Mouse (Mus musculus): Measurements from ENCODE around the gene Dlx2. TPM values are rescaled to one million over a fixed set of nuclear protein-coding genes. Genes with fewer than 3 reads are reported as not detected.
A peak's percentile ranks its signal among the peaks of the same experiment; 100 is the strongest.

The Dlx2 gene
- polyA plus RNA-seq, 1 experiment from 2014 or later = 67.5 TPM

DNA sequence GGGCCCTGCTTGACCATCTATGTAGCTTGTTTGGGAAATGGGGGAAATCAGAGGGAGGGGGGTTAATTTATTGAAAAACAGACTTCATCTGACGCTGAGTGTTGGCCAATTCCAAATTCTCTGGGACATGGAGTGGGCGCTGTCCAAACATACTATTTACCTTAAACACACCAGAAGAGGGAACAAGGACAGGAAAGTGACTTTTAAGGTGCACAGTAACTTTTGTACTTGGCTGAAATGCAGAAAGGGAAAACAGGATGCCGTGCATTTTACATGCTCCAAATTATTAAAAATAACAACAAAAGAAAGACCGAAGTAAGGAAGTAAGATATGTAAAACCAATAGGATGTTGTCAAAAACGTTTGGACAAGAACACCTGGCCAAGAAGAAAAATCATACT lies 13.5 kb downstream of the Dlx2 start:
- H3K4me3 ChIP-seq = peak overlapping the region; percentile 55
- WGBS = 11% methylated on average over 5 of the region's 5 CpGs
- peaks cover 63% of the 10 kb centered on the region for H3K27me3 ChIP-seq
- H3K4me1 ChIP-seq = peaks cover 22% of the 10 kb centered on the region
- H3K27ac ChIP-seq (replicated peaks) = peak overlapping the region; percentile 96
- H3K4me2 ChIP-seq (replicated peaks) = peak overlapping the region; percentile 81
- H3K9me3 ChIP-seq = no peaks in the 10 kb centered on the region
- no peak for ATAC-seq (replicated peaks)
- no peaks in the 10 kb centered on the region for H3K36me3 ChIP-seq
- H3K9ac ChIP-seq (replicated peaks) = peak overlapping the region; percentile 69

DNA sequence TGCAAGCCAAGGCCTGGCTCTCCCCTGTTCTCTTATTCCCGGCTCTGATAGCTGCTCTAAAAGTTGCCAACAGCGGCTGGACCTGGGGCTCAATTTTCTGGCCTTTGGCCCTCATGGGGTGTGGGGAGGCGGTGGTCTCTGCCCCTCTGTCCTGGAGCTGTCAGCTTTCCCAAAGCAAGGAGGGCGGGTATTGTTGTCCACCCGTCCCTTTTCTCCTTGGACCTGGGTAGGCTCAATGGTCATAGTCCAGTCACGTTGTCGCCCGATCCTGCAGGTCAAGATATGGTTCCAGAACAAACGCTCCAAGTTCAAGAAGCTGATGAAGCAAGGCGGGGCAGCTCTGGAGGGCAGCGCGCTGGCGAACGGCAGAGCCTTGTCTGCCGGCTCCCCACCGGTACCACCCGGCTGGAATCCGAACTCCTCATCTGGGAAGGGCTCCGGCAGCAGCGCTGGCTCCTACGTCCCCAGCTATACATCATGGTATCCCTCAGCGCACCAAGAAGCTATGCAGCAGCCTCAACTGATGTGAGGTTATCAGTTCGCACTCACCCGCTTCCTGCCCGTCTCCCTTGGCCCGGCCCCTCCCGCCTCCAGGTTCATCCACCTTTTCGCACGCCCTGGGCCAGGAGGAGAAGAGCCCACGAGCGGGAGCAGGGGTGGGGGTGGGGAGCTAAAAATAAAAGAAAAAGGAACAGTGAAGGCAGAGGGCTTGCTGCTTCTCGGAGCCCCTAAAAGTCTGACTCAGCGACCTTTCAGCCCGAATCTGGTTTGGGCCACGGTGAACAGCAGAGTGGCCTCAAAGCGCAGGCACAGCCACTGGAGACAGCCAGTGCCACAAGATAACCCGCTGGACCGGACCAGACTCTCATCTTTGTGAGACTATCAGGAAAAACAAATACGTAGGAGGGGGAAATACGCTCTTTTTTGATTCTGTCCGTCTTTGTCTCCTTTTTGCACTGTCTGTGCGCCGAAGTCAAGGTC lies 14.3 kb downstream of the Dlx2 start:
- H3K27ac ChIP-seq (replicated peaks) = peak overlapping the region; percentile 96
- H3K9ac ChIP-seq (replicated peaks) = peak overlapping the region; percentile 69
- H3K4me3 ChIP-seq = peak overlapping the region; percentile 55
- no peaks in the 10 kb centered on the region for H3K9me3 ChIP-seq
- H3K4me2 ChIP-seq (replicated peaks) = peak overlapping the region; percentile 81
- no peaks in the 10 kb centered on the region for H3K36me3 ChIP-seq
- no peak for ATAC-seq (replicated peaks)
- H3K27me3 ChIP-seq = peaks cover 65% of the 10 kb centered on the region
- WGBS = 4% methylated on average over 43 of the region's 43 CpGs
- H3K4me1 ChIP-seq = peaks cover 25% of the 10 kb centered on the region

DNA sequence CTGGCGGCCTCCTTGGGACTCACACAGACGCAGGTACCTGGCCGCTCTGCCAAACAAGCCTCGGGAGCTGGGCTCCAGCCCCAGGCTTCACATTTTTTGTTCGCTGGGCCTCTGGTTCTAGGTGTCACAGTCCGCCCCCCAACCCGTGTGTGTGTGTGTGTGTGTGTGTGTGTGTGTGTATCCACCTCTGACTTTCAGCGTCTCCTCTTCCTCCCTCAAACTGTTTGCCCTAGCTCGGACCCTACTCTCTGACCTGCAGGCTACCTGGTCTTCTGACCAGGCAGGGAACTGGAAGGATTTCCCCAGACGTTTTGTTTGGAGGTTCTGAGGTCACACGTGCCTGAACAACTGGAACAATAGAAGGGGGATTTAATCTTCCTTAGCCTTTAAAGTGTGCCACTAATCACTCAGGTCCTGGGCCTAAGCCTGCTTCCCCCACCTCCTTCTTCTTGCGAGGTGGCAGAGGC lies 15.4 kb downstream of the Dlx2 start:
- H3K4me1 ChIP-seq = peaks cover 27% of the 10 kb centered on the region
- H3K9ac ChIP-seq (replicated peaks) = peak overlapping the region; percentile 69
- ATAC-seq (replicated peaks) = no peak
- H3K9me3 ChIP-seq = no peaks in the 10 kb centered on the region
- H3K27ac ChIP-seq (replicated peaks) = peak overlapping the region; percentile 96
- H3K4me3 ChIP-seq = peak overlapping the region; percentile 55
- 4% methylated on average over 12 of the region's 12 CpGs for WGBS
- peak overlapping the region; percentile 81 for H3K4me2 ChIP-seq (replicated peaks)
- H3K36me3 ChIP-seq = no peaks in the 10 kb centered on the region
- H3K27me3 ChIP-seq = peaks cover 69% of the 10 kb centered on the region

DNA sequence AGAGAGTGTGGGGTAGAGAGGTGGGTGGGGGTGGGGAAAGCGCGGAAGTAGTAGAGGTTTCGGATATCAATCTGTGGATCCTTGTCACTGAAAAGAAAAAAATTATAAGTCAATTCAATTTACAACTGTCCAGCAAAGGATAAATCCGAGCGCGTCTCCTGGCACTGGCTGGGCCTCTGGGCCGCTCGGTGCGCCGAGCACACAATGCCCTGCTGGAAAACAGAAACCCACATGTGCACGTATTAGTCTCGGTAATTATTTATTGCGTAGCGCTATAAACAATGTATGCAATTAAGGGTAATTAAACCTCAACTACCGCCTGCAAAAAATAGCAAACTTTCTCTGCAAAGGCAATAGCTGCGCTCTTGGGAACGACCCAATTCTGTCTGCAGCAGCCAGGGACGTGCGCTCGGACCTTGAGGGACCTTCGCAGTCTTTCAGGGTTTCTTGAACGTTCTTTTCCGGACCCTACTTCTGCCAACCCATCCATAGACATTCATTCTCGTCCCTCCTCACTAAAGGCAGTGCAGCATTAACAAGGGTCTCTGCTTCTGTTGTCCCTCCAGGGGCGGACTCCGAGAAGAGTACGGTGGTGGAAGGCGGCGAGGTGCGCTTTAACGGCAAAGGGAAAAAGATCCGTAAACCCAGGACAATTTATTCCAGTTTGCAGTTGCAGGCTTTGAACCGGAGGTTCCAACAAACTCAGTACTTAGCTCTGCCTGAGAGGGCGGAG lies 16.0 kb downstream of the Dlx2 start:
- Histone ChIP-seq H3K27me3 (peaks cover 75% of the 10 kb centered on the region), H3K4me2 (replicated peaks) (peak overlapping the region; percentile 81), H3K4me1 (peaks cover 27% of the 10 kb centered on the region), H3K9ac (replicated peaks) (peak overlapping the region; percentile 69), H3K4me3 (peak overlapping the region; percentile 55), H3K27ac (replicated peaks) (peak overlapping the region; percentile 96), H3K9me3 (no peaks in the 10 kb centered on the region), H3K36me3 (no peaks in the 10 kb centered on the region)
- WGBS = under 1% methylated on average over 34 of the region's 34 CpGs
- ATAC-seq (replicated peaks) = no peak

DNA sequence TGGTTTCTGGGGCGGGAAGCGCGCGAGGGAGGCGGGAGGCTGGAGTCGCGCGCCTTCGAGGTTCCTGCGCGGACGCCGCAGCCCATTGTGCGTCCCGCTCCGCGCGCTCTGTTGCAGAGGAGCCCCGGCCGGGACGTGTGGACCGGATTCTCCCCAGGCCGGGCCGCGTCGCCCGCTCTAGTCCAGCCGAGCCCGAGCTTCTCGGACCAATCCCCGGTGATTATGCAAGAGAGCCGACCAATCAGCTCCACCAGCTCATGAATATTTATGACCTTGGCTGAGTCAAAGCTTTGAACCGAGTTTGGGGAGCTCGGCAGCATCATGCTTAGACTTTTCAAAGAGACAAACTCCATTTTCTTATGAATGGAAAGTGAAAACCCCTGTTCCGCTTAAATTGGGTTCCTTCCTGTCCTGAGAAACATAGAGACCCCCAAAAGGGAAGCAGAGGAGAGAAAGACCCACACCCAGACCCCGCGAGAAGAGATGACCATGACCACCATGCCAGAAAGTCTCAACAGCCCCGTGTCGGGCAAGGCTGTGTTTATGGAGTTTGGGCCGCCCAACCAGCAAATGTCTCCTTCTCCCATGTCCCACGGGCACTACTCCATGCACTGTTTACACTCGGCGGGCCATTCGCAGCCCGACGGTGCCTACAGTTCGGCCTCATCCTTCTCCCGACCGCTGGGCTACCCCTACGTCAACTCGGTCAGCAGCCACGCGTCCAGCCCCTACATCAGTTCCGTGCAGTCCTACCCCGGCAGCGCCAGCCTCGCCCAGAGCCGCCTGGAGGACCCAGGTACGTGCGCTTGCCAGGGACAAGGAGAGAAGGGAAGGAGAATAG lies 16.8 kb downstream of the Dlx2 start:
- peak; percentile 87 for ATAC-seq (replicated peaks)
- Histone ChIP-seq H3K27me3 (peaks cover 78% of the 10 kb centered on the region), H3K9me3 (no peaks in the 10 kb centered on the region), H3K9ac (replicated peaks) (peak overlapping the region; percentile 69), H3K4me1 (peaks cover 31% of the 10 kb centered on the region), H3K4me3 (peak overlapping the region; percentile 55), H3K27ac (replicated peaks) (peak overlapping the region; percentile 96), H3K36me3 (no peaks in the 10 kb centered on the region), H3K4me2 (replicated peaks) (peak overlapping the region; percentile 81)
- WGBS = under 1% methylated on average over 60 of the region's 60 CpGs

DNA sequence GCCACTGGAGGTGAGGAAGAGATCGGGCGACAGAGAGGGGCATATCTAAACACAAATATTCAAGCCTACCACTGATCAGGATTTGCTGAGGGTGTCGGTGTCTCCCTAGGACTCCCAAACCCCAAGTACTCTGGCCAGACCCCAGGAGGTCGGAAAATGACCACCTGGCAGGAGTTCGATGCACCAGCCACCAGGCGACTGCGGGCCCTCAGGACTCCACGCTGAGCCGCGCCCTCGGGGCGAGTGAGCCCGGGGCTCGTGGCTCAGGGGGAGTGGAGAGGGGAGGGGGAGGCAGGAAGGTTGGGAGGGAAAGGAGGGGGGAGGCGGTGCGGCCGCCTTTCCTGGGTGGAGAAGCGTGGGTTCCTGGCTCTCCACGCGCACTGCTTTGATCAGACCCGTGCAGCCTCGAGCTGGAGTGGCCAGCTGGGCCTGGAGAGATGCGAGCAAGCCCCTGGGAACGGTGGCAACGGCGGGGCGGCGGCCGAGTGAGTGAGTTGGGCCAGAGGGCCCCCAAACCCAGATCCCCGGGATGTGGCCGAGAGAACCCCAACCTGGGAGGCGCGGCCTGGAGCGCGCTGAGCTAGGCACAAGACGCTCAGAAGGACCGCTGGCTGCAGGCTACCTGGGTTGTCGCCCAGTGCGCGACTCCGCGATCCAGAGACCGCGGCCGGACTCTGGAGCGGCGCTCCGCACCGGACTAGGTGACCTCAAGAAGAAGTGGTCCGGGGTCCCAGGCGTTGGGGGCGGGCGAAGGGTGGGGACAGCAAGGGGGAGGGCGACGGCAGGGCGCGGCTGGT lies 17.6 kb downstream of the Dlx2 start:
- no peaks in the 10 kb centered on the region for H3K9me3 ChIP-seq
- peaks cover 74% of the 10 kb centered on the region for H3K27me3 ChIP-seq
- peak; percentile 51 for ATAC-seq (replicated peaks)
- peak overlapping the region; percentile 69 for H3K9ac ChIP-seq (replicated peaks)
- WGBS = under 1% methylated on average over 56 of the region's 57 CpGs
- H3K27ac ChIP-seq (replicated peaks) = peak overlapping the region; percentile 96
- no peaks in the 10 kb centered on the region for H3K36me3 ChIP-seq
- peaks cover 31% of the 10 kb centered on the region for H3K4me1 ChIP-seq
- H3K4me3 ChIP-seq = peak overlapping the region; percentile 55
- peak overlapping the region; percentile 81 for H3K4me2 ChIP-seq (replicated peaks)

DNA sequence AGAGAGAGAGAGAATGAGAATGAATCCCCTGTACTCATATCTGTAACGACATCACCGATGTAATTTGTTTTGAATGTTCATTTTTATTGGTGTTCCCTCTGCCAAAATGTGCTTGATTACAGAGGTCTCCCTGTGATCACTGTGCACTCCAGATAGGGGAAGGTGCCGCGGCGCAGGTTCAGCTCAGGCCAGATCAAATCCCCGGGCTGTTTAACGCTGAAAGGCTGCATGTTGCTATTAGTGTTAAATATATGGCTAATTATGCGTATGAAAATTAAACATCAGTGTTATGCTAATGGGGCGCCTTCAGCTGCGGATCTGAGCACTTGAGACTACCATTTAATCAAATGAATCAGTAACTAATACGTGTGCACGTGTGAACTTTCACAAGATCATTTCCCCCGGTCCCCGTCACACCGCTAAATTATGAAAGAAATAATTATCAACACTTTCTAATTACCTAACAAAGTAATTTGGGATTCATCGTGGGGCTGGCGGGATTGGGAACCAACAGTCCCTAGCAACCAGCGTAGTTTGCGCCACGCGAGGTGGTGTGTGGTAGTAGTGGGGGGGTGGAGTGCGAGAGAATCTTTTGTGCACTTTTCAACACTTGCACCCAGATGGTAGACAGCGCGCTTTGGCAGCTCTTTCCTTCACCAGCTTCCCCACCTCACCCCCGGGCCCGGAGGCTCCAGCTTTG lies 18.4 kb downstream of the Dlx2 start, which contains the start of gene Dlx1:
Dlx1 (plus strand) TSS at position 100 of the 700 bp plus-strand sequence.
- Histone ChIP-seq H3K27ac (replicated peaks) (peak within 1 kb of the TSS; percentile 96), H3K27me3 (peaks cover 77% of the 10 kb centered on the region), H3K9me3 (no peaks in the 10 kb centered on the region), H3K4me3 (peak within 1 kb of the TSS; percentile 55), H3K9ac (replicated peaks) (peak within 1 kb of the TSS; percentile 69), H3K4me2 (replicated peaks) (peak within 1 kb of the TSS; percentile 81), H3K4me1 (peaks cover 31% of the 10 kb centered on the region), H3K36me3 (no peaks in the 10 kb centered on the region)
- 1% methylated on average over 26 of the region's 26 CpGs for WGBS
- peak; percentile 55 for ATAC-seq (replicated peaks)

DNA sequence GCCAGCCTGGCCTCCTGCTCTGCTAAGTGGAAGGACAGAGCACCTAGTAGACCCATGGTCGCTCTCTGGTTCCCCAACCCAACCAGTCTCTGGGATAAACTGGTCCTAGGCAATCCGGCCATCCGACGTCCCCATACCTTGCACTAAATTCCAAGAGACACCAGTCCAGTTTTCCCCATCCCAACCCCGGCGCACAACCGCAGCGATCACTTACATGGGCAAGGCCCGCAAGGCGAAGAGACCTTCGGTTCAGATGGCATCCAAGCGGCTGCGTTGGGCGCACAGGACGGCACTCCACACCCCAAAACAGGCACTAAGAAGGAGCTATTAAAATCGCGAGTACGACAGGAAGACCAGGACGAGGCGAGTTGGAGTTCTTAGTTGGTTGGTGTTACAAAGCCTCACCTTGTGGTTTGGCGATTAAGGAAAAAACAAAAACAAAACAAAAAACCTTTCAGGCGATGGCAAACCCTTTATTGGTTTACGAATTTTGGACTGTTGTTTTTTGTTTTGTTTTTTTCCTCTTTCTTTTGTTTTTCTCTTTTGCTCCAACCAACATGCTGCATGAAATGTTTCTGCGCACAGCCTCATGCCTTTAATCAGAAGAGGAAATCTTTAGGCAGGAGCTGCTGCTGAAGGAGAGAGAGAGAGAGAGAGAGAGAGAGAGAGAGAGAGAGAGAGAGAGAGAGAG lies 19.1 kb downstream of the Dlx2 start:
- Histone ChIP-seq H3K27me3 (peaks cover 77% of the 10 kb centered on the region), H3K4me2 (replicated peaks) (peak overlapping the region; percentile 81), H3K4me1 (peaks cover 33% of the 10 kb centered on the region), H3K9me3 (no peaks in the 10 kb centered on the region), H3K9ac (replicated peaks) (peak overlapping the region; percentile 43), H3K36me3 (no peaks in the 10 kb centered on the region), H3K27ac (replicated peaks) (peak overlapping the region; percentile 96), H3K4me3 (peak overlapping the region; percentile 55)
- no peak for ATAC-seq (replicated peaks)
- 3% methylated on average over 24 of the region's 24 CpGs for WGBS

DNA sequence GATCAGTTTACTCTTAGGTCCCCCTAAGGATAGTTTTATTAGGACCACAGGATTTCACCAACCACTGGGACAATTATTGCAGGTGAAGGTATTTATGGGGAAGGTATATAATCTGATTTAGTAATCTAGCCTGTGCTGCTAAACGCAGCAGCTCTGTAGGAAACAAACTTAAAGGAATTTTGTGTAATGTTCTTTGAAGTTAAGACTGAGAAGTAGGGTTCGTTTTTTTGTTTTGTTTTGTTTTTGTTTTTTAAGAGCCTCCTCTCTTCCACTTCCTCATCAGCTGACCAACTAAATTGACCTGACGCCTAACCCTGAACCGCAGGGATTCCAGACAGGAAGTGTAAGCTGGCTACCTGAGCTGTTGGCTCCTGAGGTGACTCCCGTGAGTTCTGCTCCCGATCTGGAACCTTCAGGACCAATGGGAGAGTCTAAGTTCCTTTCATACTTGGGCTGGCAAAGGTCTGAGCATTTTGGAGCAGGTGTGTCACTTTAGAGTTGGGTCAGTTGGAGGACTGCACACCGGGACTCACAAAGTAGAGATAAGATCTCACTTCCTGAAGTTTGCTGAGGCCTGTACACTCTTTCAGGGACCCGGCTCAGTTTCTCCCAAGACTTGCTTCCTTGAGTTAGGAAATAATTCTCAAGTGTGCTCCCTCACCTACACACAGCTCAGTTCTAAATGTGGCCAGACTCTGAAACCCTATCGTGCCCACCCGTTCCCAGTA lies 19.8 kb downstream of the Dlx2 start:
- WGBS = 14% methylated on average over 10 of the region's 10 CpGs
- peak overlapping the region; percentile 81 for H3K4me2 ChIP-seq (replicated peaks)
- H3K4me3 ChIP-seq = peak overlapping the region; percentile 55
- peak overlapping the region; percentile 96 for H3K27ac ChIP-seq (replicated peaks)
- no peaks in the 10 kb centered on the region for H3K9me3 ChIP-seq
- H3K27me3 ChIP-seq = peaks cover 71% of the 10 kb centered on the region
- peaks cover 31% of the 10 kb centered on the region for H3K4me1 ChIP-seq
- H3K36me3 ChIP-seq = no peaks in the 10 kb centered on the region
- no peak for ATAC-seq (replicated peaks)
- H3K9ac ChIP-seq (replicated peaks) = peak overlapping the region; percentile 43
